ENCODE assay signal across 10 mouse cellular contexts in genomic region chr10:122693158-122693777, GRCm38 (mm10). TPM values are rescaled to one million over a fixed set of nuclear protein-coding genes. Genes with fewer than 3 reads are reported as not detected.
DNase-seq lines count a peak whose midpoint lies in the region; ATAC-seq lines count a peak whose summit lies in the region.
"Had no signal": no experiment of that assay in that cellular context is flagged by ENCODE, and none has a peak within 500 bp of the region (broad histone marks: within the 10 kb centered on the region; RNA-seq: fewer than 3 reads in every experiment).

No protein-coding gene starts in this region.

- no peak overlapping the region for H3K9ac ChIP-seq in hindbrain, embryonic 13.5 days
- H3K9ac ChIP-seq in neural tube, embryonic 14.5 days (replicated peaks; ENCODE audit: low read depth, low read length) = no peak overlapping the region
- H3K9ac ChIP-seq in kidney, embryonic 14.5 days (ENCODE audit: low read depth, low read length) = no peak overlapping the region
- H3K9ac ChIP-seq: kidney, embryonic 15.5 days; liver, embryonic 12.5 days had no signal

- no peak overlapping the region for H3K4me3 ChIP-seq in hindbrain, embryonic 13.5 days
- no peak overlapping the region for H3K4me3 ChIP-seq in neural tube, embryonic 14.5 days (ENCODE audit: low read depth, low read length)
- H3K4me3 ChIP-seq in kidney, embryonic 14.5 days (ENCODE audit: low read length) = no peak overlapping the region
- H3K4me3 ChIP-seq: kidney, embryonic 15.5 days; liver, embryonic 12.5 days had no signal

- intact Hi-C loops in left cerebral cortex, postnatal 4 days (cut with DNase I) = no loop called here

- H3K36me3 ChIP-seq in hindbrain, embryonic 13.5 days = no peaks in the 10 kb centered on the region
- no peaks in the 10 kb centered on the region for H3K36me3 ChIP-seq in neural tube, embryonic 14.5 days (ENCODE audit: control insufficient read depth, insufficient read depth, low read length)
- no peaks in the 10 kb centered on the region for H3K36me3 ChIP-seq in kidney, embryonic 14.5 days (ENCODE audit: control insufficient read depth, insufficient read depth, low read length)
- H3K36me3 ChIP-seq: liver, embryonic 12.5 days had no signal

- peak; percentile 93 for DNase-seq in left cerebral cortex, postnatal 4 days
- no peak for DNase-seq in left cerebral cortex, adult 11 months (ENCODE audit: low spot score)
- DNase-seq in cerebellum, adult 8-10 months = peak; percentile 77
- DNase-seq in ovary, adult 18-20 months (ENCODE audit: low spot score) = no peak
- DNase-seq: thymus, adult 2 months had no signal

- ATAC-seq in hindbrain, embryonic 13.5 days (ENCODE audit: low FRiP score) = peak; percentile 61; the same call in 1 of the 2 replicates
- ATAC-seq in neural tube, embryonic 14.5 days (ENCODE audit: low read depth) = peak; percentile 73
- ATAC-seq in kidney, embryonic 14.5 days (ENCODE audit: low FRiP score, low TSS enrichment) = no peak
- ATAC-seq: liver, embryonic 12.5 days had no signal

- peak overlapping the region; percentile 15; the same call in 1 of the 2 replicates for H3K4me2 ChIP-seq in hindbrain, embryonic 13.5 days
- H3K4me2 ChIP-seq in neural tube, embryonic 14.5 days (ENCODE audit: low read depth, low read length) = peak overlapping the region; percentile 11; the same call in 1 of the 2 replicates
- no peak overlapping the region for H3K4me2 ChIP-seq in kidney, embryonic 14.5 days (replicated peaks; ENCODE audit: low read depth, low read length)
- H3K4me2 ChIP-seq: kidney, embryonic 15.5 days; liver, embryonic 12.5 days had no signal

- peaks cover 22% of the 10 kb centered on the region for H3K4me1 ChIP-seq in hindbrain, embryonic 13.5 days (replicated peaks)
- peaks cover 5% of the 10 kb centered on the region; the same call in 1 of the 2 replicates for H3K4me1 ChIP-seq in neural tube, embryonic 14.5 days (ENCODE audit: control insufficient read depth, insufficient read depth, low read length)
- H3K4me1 ChIP-seq in kidney, embryonic 14.5 days (ENCODE audit: control insufficient read depth, insufficient read depth, low read length) = peaks cover 7% of the 10 kb centered on the region
- H3K4me1 ChIP-seq: liver, embryonic 12.5 days had no signal

- H3K27ac ChIP-seq in hindbrain, embryonic 13.5 days = peak overlapping the region; percentile 64
- peak overlapping the region; percentile 28; the same call in 1 of the 2 replicates for H3K27ac ChIP-seq in neural tube, embryonic 14.5 days (ENCODE audit: low read depth, low read length)
- H3K27ac ChIP-seq in kidney, embryonic 14.5 days (ENCODE audit: low read depth, low read length) = no peak overlapping the region
- H3K27ac ChIP-seq: kidney, embryonic 15.5 days; liver, embryonic 12.5 days had no signal

- H3K27me3 ChIP-seq in hindbrain, embryonic 13.5 days = no peaks in the 10 kb centered on the region
- H3K27me3 ChIP-seq in neural tube, embryonic 14.5 days (ENCODE audit: control insufficient read depth, insufficient read depth, low read length) = no peaks in the 10 kb centered on the region
- H3K27me3 ChIP-seq in kidney, embryonic 14.5 days (ENCODE audit: control insufficient read depth, insufficient read depth, low read length) = no peaks in the 10 kb centered on the region
- H3K27me3 ChIP-seq: kidney, embryonic 15.5 days; liver, embryonic 12.5 days had no signal

- H3K9me3 ChIP-seq in hindbrain, embryonic 13.5 days = no peaks in the 10 kb centered on the region
- no peaks in the 10 kb centered on the region for H3K9me3 ChIP-seq in neural tube, embryonic 14.5 days (ENCODE audit: control insufficient read depth, low read length)
- H3K9me3 ChIP-seq in kidney, embryonic 14.5 days (ENCODE audit: control insufficient read depth, low read length) = no peaks in the 10 kb centered on the region
- H3K9me3 ChIP-seq: kidney, embryonic 15.5 days; liver, embryonic 12.5 days had no signal

- WGBS in hindbrain, embryonic 13.5 days = 54% methylated on average over 12 of the region's 12 CpGs
- WGBS in neural tube, embryonic 14.5 days = 48% methylated on average over 12 of the region's 12 CpGs
- 74% methylated on average over 12 of the region's 12 CpGs for WGBS in kidney, embryonic 14.5 days

RNA-seq across cellular contexts. Expression of gene Ppm1h, which starts 14.7 kb away (rescaled TPM):
- 10 to 100 TPM; 63.3 to 68.3 TPM for total RNA-seq in left cerebral cortex, postnatal 4 days (2021)
- 20.3 and 20.6 TPM in 2 replicates for polyA plus RNA-seq in hindbrain, embryonic 13.5 days (2015; fragmentation: Nextera tagmentation; extraction: Ambion mirVana)
- polyA plus RNA-seq in neural tube, embryonic 14.5 days (2014; fragmentation: Nextera tagmentation; extraction: Ambion mirVana) = 35.4 and 41.5 TPM in 2 replicates
- polyA plus RNA-seq in kidney, embryonic 14.5 days (2014; fragmentation: Nextera tagmentation; extraction: Ambion mirVana) = 17.3 and 22.2 TPM in 2 replicates

Comparison
In these comparisons a context has a peak if more than half of its experiments do, and no peak if none do; other contexts are left out.
1. DNase-seq: peak in left cerebral cortex, postnatal 4 days (single experiment) and cerebellum, adult 8-10 months (single experiment); none in left cerebral cortex, adult 11 months (single experiment) and ovary, adult 18-20 months (single experiment).